Mouse (Mus musculus) right cerebral cortex, postnatal 14 days (tissue): ENCODE measurements around the gene Jmjd4.

Experiments used
- DNase-seq: peaks from one replicate; pipeline ENCODE4 v3.0.0; 2022

The Jmjd4 gene

DNA sequence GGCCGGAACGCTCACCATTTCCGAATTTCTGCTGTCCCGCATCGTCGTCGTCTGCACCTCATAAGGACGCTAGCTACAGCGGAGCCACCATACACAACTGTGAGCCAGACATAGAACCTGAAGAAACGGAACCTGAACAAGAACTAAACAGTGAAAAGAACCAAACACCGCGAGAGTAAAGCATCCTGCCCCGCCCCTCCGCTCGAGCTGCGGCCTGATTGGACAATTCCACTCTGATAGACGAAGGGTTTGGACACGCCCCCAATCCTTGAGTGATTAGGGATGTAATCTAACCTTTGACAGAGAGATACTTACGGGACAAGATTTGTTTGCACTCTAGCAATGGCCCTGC is 22.5 kb downstream of the Jmjd4 start, which contains the start of gene Zfp867:
Gene Zfp867, minus strand, starts transcription at position 149 of the 352 bp plus-strand sequence.
- DNase-seq: peak; percentile 88

DNA sequence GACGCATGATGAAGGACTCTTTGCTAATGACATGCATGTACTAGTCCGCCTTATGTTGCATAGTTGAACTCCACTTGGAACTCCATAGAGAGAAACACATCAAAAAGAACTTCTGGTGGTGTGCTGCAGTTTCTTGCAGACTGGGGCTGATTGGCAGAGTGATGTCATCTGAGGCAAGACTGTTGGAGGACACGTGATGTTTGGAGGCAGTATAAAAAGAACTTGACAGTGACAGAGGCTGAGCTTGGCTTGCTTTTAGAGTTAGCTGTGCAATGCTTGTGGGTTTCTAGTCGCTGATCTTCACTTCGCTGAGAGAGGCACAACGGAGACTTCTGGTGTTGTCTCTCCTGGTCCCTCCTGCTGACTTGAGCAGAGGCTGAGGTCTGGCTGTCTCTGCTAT is 27.4 kb downstream of the Jmjd4 start:
- no peak for DNase-seq

DNA sequence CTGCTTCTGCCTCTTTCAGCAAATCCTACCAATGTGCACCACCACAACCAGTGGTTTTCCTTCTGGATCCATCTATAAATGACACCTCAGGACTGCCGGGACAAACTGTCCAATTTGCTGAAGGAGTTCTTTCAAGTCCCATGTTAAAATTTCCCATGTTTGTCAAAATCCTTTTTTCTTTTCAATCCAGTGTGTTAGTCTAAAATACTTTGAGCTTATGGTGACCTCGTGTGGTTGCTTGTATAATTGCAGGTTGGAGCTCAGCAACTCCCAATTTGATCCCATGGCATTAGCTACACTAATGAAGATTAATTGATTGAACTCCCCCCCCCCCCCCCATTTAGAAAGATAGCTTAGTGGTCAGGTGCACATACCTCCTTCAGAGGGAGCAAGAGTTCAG is 33.4 kb downstream of the Jmjd4 start:
- peak; percentile 46 for DNase-seq

DNA sequence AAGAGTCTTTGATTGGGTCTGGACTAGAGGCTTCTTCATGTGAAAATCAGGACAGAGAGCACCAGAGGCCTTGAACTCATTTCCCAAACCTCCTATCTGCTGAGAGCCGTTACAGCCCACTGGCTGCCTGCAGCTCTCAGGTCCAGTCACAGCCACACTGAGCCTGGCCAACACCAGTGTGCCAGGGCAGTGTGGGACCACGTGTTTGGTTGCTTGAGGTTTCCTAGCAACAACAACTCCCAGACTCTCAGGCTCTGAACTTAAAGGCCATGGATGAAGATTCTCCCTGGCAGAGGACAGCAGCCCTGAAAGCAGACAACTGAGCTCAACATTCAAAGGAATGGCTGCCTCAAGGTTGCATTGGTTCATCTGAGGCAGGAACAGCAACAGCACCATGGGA is 35.8 kb downstream of the Jmjd4 start:
- no peak for DNase-seq

DNA sequence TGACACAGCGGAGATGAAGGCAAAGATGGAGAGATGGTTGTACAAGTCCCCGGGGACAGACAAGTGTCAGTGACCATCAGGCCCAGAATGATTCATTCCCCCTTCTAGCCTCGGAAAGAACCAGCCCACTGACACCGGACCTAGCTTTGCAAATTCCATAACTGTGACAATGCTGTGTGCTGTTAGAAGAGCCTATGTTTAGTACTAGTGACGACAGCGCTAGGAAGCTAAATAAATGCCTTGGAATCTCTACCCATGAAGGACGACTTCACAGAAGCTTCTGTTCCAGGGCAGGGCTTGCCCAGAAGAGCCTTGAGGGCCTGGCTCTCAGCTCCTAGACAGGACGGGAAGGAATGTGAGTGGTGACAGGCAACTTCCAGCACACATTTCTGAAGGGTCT is 36.4 kb downstream of the Jmjd4 start:
- no peak for DNase-seq

DNA sequence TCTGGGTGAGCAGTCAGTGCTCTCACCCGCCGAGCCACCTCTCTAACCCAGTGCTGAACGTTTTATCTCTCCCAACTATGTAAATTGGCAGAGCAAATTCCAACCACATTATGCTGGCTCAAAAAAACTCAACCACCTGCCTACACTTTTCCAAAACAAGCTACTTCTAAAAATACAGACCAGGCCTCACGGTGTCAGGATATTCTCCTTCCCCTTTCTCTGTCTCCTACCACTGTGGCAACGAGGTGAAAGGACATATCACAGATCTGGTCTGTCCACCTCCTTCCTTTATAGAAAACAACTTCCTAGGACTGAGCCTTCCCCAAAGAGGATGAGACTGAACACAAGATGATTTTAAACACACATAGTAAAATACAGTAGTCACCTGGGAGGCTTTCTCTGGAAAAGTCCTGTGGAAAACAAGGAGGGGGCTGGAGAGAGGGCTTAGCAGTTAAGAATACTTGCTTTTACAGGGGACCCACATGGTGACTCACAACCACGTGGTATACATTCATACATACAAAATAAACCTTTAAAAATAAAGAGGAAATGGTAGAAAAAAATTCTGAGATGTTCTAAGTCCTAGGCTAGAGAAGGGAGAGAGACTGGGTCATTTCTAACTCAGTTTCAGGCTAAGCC is 46.9 kb downstream of the Jmjd4 start:
- no peak for DNase-seq

DNA sequence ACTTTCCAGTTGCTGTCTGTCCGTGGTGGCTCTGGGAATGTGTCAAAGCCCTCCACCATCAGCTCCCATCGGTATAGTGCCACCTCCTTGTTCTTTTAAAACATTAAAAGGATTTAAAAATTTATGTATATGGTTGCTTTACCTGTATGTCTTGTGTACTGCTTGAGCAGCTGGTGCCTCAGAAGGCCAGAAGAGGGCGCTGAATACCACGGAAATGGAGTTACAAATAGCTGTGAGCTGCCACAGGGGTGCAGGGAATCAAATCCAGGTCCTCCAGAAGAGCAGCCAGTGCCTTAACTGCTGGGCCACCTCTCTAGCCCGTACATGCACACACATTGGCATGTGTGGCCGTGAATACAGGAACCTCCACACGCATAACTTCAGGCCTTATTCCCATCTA is 47.9 kb downstream of the Jmjd4 start:
- DNase-seq: no peak

DNA sequence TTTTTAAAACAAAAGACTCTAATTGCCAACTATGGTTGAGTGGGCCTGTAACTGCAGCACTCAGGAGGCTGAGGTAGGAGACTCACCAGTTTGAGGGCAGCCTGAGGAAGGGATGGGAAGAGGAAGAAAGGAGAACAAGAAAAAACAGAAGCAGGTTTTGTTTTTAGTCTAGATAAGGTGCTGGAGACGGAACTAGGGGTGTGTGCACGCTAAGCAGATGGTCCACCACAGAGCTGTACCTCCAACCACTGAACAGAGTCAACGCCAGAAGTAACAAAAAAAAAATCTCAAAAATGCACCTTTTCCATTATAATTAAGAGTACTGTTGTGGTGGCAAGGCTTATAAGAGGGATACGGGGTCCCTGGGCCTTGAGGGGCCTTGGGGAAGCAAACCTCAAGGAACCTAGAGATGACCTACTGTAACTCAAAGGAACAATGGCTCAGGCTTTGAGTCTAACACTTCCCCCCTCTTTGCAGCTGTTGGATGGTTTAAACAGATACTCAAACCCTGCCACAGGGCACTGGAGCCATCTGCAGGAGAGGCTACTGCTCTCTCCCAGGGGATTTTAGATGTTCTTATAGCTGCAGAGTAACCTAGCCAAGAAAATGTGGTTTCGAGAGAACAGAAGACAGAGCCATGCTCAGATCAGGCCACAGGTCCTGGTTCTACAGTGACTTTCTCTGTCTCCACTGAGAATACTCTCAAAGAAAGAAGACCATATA is 52.3 kb downstream of the Jmjd4 start:
- DNase-seq: no peak

DNA sequence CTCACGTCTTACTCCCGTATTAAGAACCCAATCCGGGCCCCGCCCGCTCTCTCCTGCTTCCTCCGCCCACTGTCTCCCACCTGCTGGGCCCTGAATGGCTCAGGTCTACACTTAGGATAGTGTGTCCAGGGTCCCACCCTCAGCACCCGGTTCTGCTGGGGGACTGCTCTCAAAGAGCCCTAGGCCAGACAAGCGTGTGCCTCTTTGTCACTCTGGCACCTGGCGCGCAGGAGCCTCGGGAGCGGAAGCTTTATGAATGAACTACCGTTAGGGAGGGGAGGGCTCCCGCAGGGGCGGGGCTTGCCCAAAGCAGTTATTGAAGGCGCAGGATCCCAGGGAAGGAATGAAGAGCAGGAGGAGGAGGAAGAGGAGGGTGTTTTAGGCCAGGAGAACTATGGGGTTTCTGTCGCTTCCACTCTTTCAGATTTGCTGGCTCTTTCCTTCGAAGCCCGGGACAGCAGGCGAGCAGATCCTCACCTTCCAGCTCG is 55.5 kb downstream of the Jmjd4 start:
- DNase-seq: peak; percentile 50

DNA sequence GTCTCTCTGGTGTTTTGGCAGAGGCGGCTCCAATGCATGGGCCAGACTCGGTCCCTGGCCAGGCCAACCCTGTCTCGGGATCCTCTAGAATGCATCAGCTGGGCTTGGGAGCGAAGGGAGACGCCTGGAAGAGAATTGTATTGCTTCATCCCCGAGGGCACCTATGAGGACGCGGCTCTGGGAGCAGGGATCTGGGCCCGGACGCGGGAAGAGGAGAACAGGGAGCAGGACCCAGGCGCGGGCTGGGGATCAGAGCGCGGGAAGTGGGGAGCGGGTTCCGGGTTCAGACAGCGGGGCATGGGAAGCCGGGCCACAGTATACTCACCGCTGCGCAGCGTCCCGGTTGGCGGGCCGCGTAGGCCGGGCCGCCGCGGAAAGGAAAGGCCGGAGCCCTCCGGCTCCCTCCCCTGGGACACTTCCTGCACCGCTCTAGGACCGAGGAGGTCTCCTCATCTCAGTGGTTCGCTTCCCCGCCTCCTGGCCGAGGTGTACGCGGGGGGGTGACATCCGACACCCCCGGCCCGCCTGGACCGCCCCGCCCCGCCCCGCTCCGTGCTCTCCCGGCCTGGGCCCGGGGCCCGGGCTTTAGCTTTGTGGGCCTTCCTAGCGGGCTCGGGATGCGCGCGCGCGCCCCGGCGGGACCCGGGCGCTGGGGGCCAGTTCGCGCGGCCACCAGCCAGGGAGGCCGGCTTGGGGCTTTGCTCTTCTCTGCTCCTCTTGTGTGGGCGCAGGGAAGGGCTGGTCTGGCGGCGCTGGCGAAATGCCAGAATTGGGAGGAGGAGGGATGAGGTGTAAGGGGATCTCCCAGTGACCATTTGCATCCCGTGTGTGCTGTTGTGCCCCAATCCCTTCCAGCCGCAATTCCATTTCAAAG is 56.2 kb downstream of the Jmjd4 start:
- DNase-seq: peak; percentile 78

DNA sequence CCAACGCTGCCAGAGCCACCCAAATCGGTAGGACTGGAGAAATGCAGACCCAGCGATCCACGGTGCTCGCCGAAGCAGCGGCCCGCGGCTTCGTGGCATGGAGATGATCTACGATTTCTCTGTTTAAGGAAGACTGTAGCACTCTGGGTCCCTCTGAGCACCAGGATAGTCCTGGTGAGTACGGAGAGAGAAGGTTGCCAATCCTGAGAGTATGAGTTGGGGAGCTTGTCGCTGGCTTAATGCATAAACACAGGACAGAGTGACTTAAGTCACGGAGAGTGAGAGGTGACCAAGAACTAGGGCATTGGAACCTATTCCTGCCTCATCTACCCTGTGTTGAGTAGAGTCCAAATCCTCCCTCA is 56.8 kb downstream of the Jmjd4 start:
- no peak for DNase-seq
